Mouse (Mus musculus) heart, postnatal 0 days (tissue): ENCODE measurements around the gene Ndufs4. TPM values are rescaled to one million over a fixed set of nuclear protein-coding genes. Genes with fewer than 3 reads are reported as not detected.

Source experiments
- ATAC-seq: fragments of 200-750 bp; cut with Nextera tagmentation; 2 replicates; pipeline ENCODE4 v1.8.0; 2017; ENCODE audit warnings: low read depth, moderate number of reproducible peaks, moderate library complexity; ENCODE audit not compliant: insufficient read depth
- DNase-seq: peaks from one replicate; pipeline ENCODE4 v3.0.0-alpha.2; 2016; ENCODE audit warnings: low spot score
- H3K27ac ChIP-seq: fragments of 300-500 bp; sonication (generic); 2 replicates; pipeline ENCODE4 v1.5.1; 2014; ENCODE audit warnings: low read depth, mild to moderate bottlenecking
- H3K27me3 ChIP-seq: fragments of 300-500 bp; sonication (generic); 2 replicates; pipeline ENCODE4 v1.6.1; 2014; ENCODE audit warnings: low read length, mixed read lengths; ENCODE audit not compliant: control insufficient read depth, insufficient read depth
- H3K36me3 ChIP-seq: fragments of 300-500 bp; sonication (generic); replicated peaks from 2 replicates; pipeline ENCODE4 v1.6.1; 2014; ENCODE audit warnings: low read length, mixed read lengths; ENCODE audit not compliant: control insufficient read depth, insufficient read depth
- H3K4me1 ChIP-seq: fragments of 300-500 bp; sonication (generic); 2 replicates; pipeline ENCODE4 v1.6.1; 2014; ENCODE audit warnings: antibody characterized with exemption; ENCODE audit not compliant: control insufficient read depth, insufficient read depth
- H3K4me2 ChIP-seq: fragments of 300-500 bp; sonication (generic); 2 replicates; pipeline ENCODE4 v1.6.1; 2014; ENCODE audit warnings: low read depth, mild to moderate bottlenecking, low read length, moderate library complexity
- H3K4me3 ChIP-seq: fragments of 300-500 bp; sonication (generic); 2 replicates; pipeline ENCODE4 v1.5.1; 2014; ENCODE audit warnings: low read depth, low read length
- H3K9ac ChIP-seq: fragments of 300-500 bp; sonication (generic); replicated peaks from 2 replicates; pipeline ENCODE4 v1.6.1; 2014; ENCODE audit warnings: low read depth, low read length, mixed read lengths
- H3K9me3 ChIP-seq: fragments of 300-500 bp; sonication (generic); replicated peaks from 2 replicates; pipeline ENCODE4 v1.6.1; 2016; ENCODE audit warnings: low read length; ENCODE audit not compliant: control insufficient read depth
- CTCF ChIP-seq: IDR thresholded peaks from 2 replicates; pipeline ENCODE4 v1.5.1; 2016; ENCODE audit warnings: antibody characterized with exemption, control low read depth, low read depth
- EP300 ChIP-seq: IDR thresholded peaks from 2 replicates; pipeline ENCODE4 v1.6.1; 2016; ENCODE audit warnings: antibody characterized with exemption, low read depth
- WGBS: fragments of 180-500 bp; shearing (Covaris S2); extraction: QIAGEN DNeasy Blood & Tissue Kit; methylation state at CpG from one replicate; pipeline ENCODE4 v1.1.7; 2014; 5-methylcytosine and 5-hydroxymethylcytosine counted together
- polyA plus RNA-seq: library from polyadenylated mRNA; unstranded; fragments of >200 nt; fragmentation: Nextera tagmentation; extraction: Ambion mirVana; gene quantifications from 2 replicates; pipeline ENCODE4 v1.2.1, GENCODE M21; 2015
- total RNA-seq: library from RNA; depleted of rRNA; stranded (reverse); fragments of >200 nt; gene quantifications from 2 replicates; pipeline ENCODE4 v1.2.3, GENCODE M21; 2014; ENCODE audit warnings: low replicate concordance; rRNA removed

The Ndufs4 gene
- total and polyA plus RNA-seq, 2 experiments from 2014 or later = 144 to 717 TPM

DNA sequence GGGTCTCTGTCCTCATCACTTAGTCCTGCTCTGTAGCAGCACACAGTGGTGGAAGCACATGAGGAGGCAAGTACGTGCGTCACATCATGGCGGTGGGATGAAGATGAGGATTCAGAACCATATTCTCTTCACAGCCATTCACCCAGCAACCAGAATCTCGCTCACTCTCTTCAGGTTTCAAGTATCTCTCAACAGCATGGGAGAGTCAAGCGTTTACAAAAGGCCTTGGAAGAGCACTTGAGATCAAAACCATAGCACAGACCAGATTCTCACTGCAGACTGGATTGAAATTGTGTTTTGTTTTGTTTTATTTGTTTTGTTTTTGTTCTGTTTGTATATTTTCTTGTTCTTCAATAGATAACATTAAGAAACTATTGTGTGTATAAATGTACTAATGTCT lies 110.8 kb downstream of the Ndufs4 start:
- TF ChIP-seq EP300 (no peak), CTCF (no peak)
- DNase-seq (no peak), ATAC-seq (no peak)
- no peak overlapping the region for H3K27ac ChIP-seq
- WGBS = 92% methylated on average over 5 of the region's 5 CpGs
- H3K4me3 ChIP-seq = no peak overlapping the region
- no peaks in the 10 kb centered on the region for H3K4me1 ChIP-seq
- no peaks in the 10 kb centered on the region for H3K9me3 ChIP-seq
- H3K9ac ChIP-seq = no peak overlapping the region
- H3K27me3 ChIP-seq = no peaks in the 10 kb centered on the region
- H3K4me2 ChIP-seq = no peak overlapping the region
- no peaks in the 10 kb centered on the region for H3K36me3 ChIP-seq

DNA sequence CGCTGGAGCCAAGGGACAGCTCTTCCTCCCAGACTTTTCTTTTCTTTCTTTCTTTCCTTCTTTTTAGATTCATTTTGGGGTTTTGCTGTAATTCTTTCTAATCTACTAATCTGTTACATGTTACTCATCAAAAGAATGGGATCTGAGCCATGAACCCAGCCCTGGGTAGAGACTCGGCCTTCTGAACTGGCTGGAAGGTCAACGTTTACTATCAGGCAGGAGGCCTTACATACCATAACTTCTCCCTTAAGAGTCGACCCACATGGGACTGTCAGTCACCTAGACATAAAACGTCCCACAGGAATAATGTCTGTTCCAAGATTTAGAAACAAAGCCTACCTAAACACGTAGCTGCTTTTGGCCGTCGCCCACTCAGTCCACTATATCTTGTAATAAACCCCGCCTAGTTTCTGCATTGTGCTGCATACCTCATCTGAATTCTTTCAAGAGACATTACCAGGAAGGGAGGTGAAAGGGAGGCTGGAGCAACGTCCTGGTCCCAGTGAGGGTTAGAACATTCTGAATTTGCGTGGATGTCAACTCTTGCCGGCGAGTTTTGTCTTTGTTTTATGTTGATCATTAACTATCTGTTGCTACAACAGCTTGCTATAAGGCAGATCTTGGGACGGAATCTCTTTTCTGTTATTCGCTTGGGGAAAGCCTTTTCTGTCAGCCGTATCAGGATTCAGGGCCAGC lies 116.5 kb downstream of the Ndufs4 start:
- H3K4me1 ChIP-seq = no peaks in the 10 kb centered on the region
- no peak overlapping the region for H3K4me2 ChIP-seq
- no peak overlapping the region for H3K27ac ChIP-seq
- no peaks in the 10 kb centered on the region for H3K36me3 ChIP-seq
- 59% methylated on average over 16 of the region's 16 CpGs for WGBS
- DNase-seq (no peak), ATAC-seq (no peak)
- no peak overlapping the region for H3K9ac ChIP-seq
- no peak overlapping the region for H3K4me3 ChIP-seq
- H3K9me3 ChIP-seq = no peaks in the 10 kb centered on the region
- no peaks in the 10 kb centered on the region for H3K27me3 ChIP-seq
- TF ChIP-seq EP300 (no peak), CTCF (no peak)

DNA sequence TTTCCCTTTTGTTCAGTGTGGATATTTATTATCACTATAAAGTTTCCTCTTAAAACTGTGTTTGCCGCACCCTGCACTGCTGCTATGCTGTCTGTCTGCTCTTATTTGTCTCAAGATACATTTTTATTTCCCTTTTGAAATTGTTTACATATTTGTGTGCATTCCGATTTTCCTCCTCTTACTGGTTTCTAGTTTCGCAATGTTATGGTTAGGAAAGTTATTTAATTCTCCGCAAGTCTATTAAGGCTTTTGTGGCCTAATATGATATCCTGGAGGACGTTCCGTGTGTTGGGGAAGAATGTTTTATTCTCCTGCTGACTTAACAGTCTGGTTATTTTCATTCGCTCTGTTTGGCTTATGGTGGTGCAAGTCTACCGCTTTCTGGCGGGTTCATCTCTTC lies 120.3 kb downstream of the Ndufs4 start:
- H3K9me3 ChIP-seq = 0 out of 2 replicates have a peak, but pooled peaks cover 4% of the 10 kb centered on the region
- H3K27me3 ChIP-seq = no peaks in the 10 kb centered on the region
- no peaks in the 10 kb centered on the region for H3K36me3 ChIP-seq
- TF ChIP-seq CTCF (no peak), EP300 (no peak)
- no peak overlapping the region for H3K27ac ChIP-seq
- 90% methylated on average over 9 of the region's 9 CpGs for WGBS
- no peak for ATAC-seq
- no peak overlapping the region for H3K4me2 ChIP-seq
- no peaks in the 10 kb centered on the region for H3K4me1 ChIP-seq
- H3K4me3 ChIP-seq = no peak overlapping the region
- H3K9ac ChIP-seq = no peak overlapping the region
- no peak for DNase-seq

DNA sequence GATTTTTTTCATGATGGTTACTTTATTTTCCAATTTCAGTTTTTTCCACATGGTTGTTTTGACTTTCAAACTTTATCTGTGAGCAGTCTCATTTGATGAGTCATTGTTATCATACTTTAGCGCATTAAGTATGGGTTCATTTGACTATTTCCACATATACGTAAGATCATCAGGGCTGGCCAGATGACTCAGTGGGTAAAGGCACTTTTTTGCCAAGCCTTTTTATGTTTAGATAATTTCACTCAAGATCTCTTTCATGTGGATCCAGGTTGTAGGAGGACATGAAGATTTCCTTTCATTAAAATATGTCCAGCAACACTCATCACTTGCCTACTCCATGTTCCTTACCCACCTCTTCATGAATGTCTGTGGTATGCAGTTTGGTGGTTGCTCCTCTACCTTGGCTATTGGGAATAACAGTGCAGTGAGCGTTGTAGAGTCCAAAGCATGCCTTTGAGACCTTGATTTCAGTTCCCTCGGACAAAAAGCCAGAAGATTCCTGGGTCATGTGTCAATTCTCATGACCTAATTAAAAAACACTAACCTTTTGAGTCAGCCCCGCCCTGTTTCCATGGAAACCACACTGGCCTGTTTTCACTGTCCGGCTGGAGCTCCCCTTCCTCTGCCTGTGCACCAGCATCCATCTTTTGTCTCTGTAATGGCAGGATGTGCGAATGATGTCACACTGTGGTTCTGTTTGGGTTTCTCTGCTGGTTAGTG lies 127.4 kb downstream of the Ndufs4 start:
- WGBS = 74% methylated on average over 7 of the region's 7 CpGs
- Histone ChIP-seq H3K4me2 (no peak overlapping the region), H3K9ac (no peak overlapping the region), H3K36me3 (no peaks in the 10 kb centered on the region), H3K27ac (no peak overlapping the region), H3K4me3 (no peak overlapping the region), H3K27me3 (no peaks in the 10 kb centered on the region), H3K9me3 (0 out of 2 replicates have a peak, but pooled peaks cover 4% of the 10 kb centered on the region), H3K4me1 (no peaks in the 10 kb centered on the region)
- DNase-seq (no peak), ATAC-seq (no peak)
- TF ChIP-seq CTCF (no peak), EP300 (no peak)

DNA sequence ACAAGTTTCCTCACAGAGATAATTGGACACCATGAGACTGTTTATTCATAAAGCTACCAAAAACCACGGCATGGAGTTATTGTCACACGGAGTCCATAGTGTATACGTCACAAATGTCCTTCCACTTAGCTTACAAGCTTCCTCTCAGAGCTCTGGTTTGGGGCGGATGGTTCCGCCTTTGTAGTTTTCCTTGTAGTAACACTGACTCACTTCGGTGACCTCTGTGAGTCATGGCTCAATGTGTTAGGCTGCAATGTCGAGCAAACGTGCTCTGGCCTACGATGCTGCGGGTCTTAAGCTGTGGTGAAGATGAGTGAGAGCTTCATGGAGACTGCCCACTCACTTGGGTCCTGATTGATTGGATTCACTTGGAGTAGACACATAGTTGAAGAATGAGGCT lies 133.4 kb downstream of the Ndufs4 start:
- Histone ChIP-seq H3K27ac (no peak overlapping the region), H3K4me2 (no peak overlapping the region), H3K4me1 (no peaks in the 10 kb centered on the region), H3K9me3 (no peaks in the 10 kb centered on the region), H3K27me3 (no peaks in the 10 kb centered on the region), H3K36me3 (no peaks in the 10 kb centered on the region), H3K4me3 (no peak overlapping the region), H3K9ac (no peak overlapping the region)
- 81% methylated on average over 10 of the region's 10 CpGs for WGBS
- DNase-seq = no peak
- ATAC-seq = no peak
- TF ChIP-seq CTCF = no peak
- TF ChIP-seq EP300 = no peak

Other genes starting within 250 kb of the Ndufs4 start
- 1.2 and 3.3 TPM in 2 replicates for gene Fst, start 70.7 kb upstream of the Ndufs4 start, total RNA-seq
- gene Fst, start 70.7 kb upstream of the Ndufs4 start, polyA plus RNA-seq = 0.66 and 1.0 TPM in 2 replicates